Mouse (Mus musculus): ENCODE measurements around the gene P2ry14. TPM values are rescaled to one million over a fixed set of nuclear protein-coding genes. Genes with fewer than 3 reads are reported as not detected.

The P2ry14 gene
- polyA plus RNA-seq (2015; fragmentation: Nextera tagmentation; extraction: Ambion mirVana), result 5.0 and 5.9 TPM in 2 replicates

GRCm38 (mm10) chr3:59153424-59153823 is at the start of gene P2ry14:
TSS of gene P2ry14 (minus strand) at chr3:59153618.
- H3K4me3 ChIP-seq (ENCODE audit: low read length), result no peak within 1 kb of the TSS
- no peaks in the 10 kb centered on the region for H3K36me3 ChIP-seq (ENCODE audit: control insufficient read depth, insufficient read depth, low read length)
- H3K4me1 ChIP-seq (ENCODE audit: control insufficient read depth, insufficient read depth, low read depth, low read length), result no peaks in the 10 kb centered on the region
- no peak within 1 kb of the TSS for H3K4me2 ChIP-seq (ENCODE audit: low read length)
- no peak for ATAC-seq
- no peak within 1 kb of the TSS for H3K27ac ChIP-seq (ENCODE audit: low read depth, low read length)
- H3K27me3 ChIP-seq (replicated peaks; ENCODE audit: control insufficient read depth, insufficient read depth, low read length), result no peaks in the 10 kb centered on the region
- 88% methylated on average over 5 of the region's 5 CpGs for WGBS
- no peaks in the 10 kb centered on the region for H3K9me3 ChIP-seq (ENCODE audit: control insufficient read depth, low read length)
- no peak within 1 kb of the TSS for H3K9ac ChIP-seq (ENCODE audit: low read depth, low read length)

GRCm38 (mm10) chr3:59197329-59197948 is 44.0 kb upstream of the P2ry14 start:
- Histone ChIP-seq H3K4me1 (ENCODE audit: control insufficient read depth, insufficient read depth, low read depth, low read length) (no peaks in the 10 kb centered on the region), H3K9ac (ENCODE audit: low read depth, low read length) (no peak overlapping the region), H3K27me3 (replicated peaks; ENCODE audit: control insufficient read depth, insufficient read depth, low read length) (no peaks in the 10 kb centered on the region), H3K4me3 (ENCODE audit: low read length) (no peak overlapping the region), H3K36me3 (ENCODE audit: control insufficient read depth, insufficient read depth, low read length) (no peaks in the 10 kb centered on the region), H3K9me3 (ENCODE audit: control insufficient read depth, low read length) (no peaks in the 10 kb centered on the region), H3K27ac (ENCODE audit: low read depth, low read length) (no peak overlapping the region), H3K4me2 (ENCODE audit: low read length) (no peak overlapping the region)
- ATAC-seq, result no peak
- WGBS, result 81% methylated on average over 4 of the region's 4 CpGs

- Histone ChIP-seq H3K4me1 (ENCODE audit: control insufficient read depth, insufficient read depth, low read depth, low read length) (no peaks in the 10 kb centered on the region), H3K27me3 (replicated peaks; ENCODE audit: control insufficient read depth, insufficient read depth, low read length) (no peaks in the 10 kb centered on the region), H3K36me3 (ENCODE audit: control insufficient read depth, insufficient read depth, low read length) (no peaks in the 10 kb centered on the region), H3K9me3 (ENCODE audit: control insufficient read depth, low read length) (no peaks in the 10 kb centered on the region), H3K9ac (ENCODE audit: low read depth, low read length) (no peak within 1 kb of the TSS), H3K4me3 (ENCODE audit: low read length) (no peak within 1 kb of the TSS), H3K27ac (ENCODE audit: low read depth, low read length) (no peak within 1 kb of the TSS), H3K4me2 (ENCODE audit: low read length) (no peak within 1 kb of the TSS)
- no peak for ATAC-seq
- WGBS, result 93% methylated on average over 7 of the region's 7 CpGs
These were observed 41.5 kb upstream of the P2ry14 start, which contains the start of gene Gpr87 for GRCm38 (mm10) chr3:59194938-59195337. TSS of gene Gpr87 (minus strand) at chr3:59195104.

GRCm38 (mm10) chr3:59194099-59194498 is 40.7 kb upstream of the P2ry14 start:
- Histone ChIP-seq H3K4me1 (ENCODE audit: control insufficient read depth, insufficient read depth, low read depth, low read length) (no peaks in the 10 kb centered on the region), H3K9ac (ENCODE audit: low read depth, low read length) (no peak overlapping the region), H3K36me3 (ENCODE audit: control insufficient read depth, insufficient read depth, low read length) (no peaks in the 10 kb centered on the region), H3K27ac (ENCODE audit: low read depth, low read length) (no peak overlapping the region), H3K4me2 (ENCODE audit: low read length) (no peak overlapping the region), H3K27me3 (replicated peaks; ENCODE audit: control insufficient read depth, insufficient read depth, low read length) (no peaks in the 10 kb centered on the region), H3K9me3 (ENCODE audit: control insufficient read depth, low read length) (no peaks in the 10 kb centered on the region), H3K4me3 (ENCODE audit: low read length) (no peak overlapping the region)
- 91% methylated on average over 7 of the region's 7 CpGs for WGBS
- no peak for ATAC-seq

- H3K27ac ChIP-seq (ENCODE audit: low read depth, low read length), result no peak overlapping the region
- H3K9ac ChIP-seq (ENCODE audit: low read depth, low read length), result no peak overlapping the region
- no peaks in the 10 kb centered on the region for H3K4me1 ChIP-seq (ENCODE audit: control insufficient read depth, insufficient read depth, low read depth, low read length)
- H3K36me3 ChIP-seq (ENCODE audit: control insufficient read depth, insufficient read depth, low read length), result no peaks in the 10 kb centered on the region
- H3K4me3 ChIP-seq (ENCODE audit: low read length), result no peak overlapping the region
- H3K4me2 ChIP-seq (ENCODE audit: low read length), result no peak overlapping the region
- H3K27me3 ChIP-seq (replicated peaks; ENCODE audit: control insufficient read depth, insufficient read depth, low read length), result no peaks in the 10 kb centered on the region
- WGBS, result 97% methylated on average over 6 of the region's 6 CpGs
- H3K9me3 ChIP-seq (ENCODE audit: control insufficient read depth, low read length), result no peaks in the 10 kb centered on the region
- ATAC-seq, result no peak
These were observed 38.3 kb upstream of the P2ry14 start for GRCm38 (mm10) chr3:59191674-59192073.

GRCm38 (mm10) chr3:59187336-59187735 is 33.9 kb upstream of the P2ry14 start:
- no peak overlapping the region for H3K27ac ChIP-seq (ENCODE audit: low read depth, low read length)
- no peak overlapping the region for H3K9ac ChIP-seq (ENCODE audit: low read depth, low read length)
- no peak overlapping the region for H3K4me2 ChIP-seq (ENCODE audit: low read length)
- no peak for ATAC-seq
- no peaks in the 10 kb centered on the region for H3K36me3 ChIP-seq (ENCODE audit: control insufficient read depth, insufficient read depth, low read length)
- 89% methylated on average over 4 of the region's 4 CpGs for WGBS
- no peaks in the 10 kb centered on the region for H3K27me3 ChIP-seq (replicated peaks; ENCODE audit: control insufficient read depth, insufficient read depth, low read length)
- H3K4me3 ChIP-seq (ENCODE audit: low read length), result no peak overlapping the region
- H3K4me1 ChIP-seq (ENCODE audit: control insufficient read depth, insufficient read depth, low read depth, low read length), result no peaks in the 10 kb centered on the region
- no peaks in the 10 kb centered on the region for H3K9me3 ChIP-seq (ENCODE audit: control insufficient read depth, low read length)

DNA sequence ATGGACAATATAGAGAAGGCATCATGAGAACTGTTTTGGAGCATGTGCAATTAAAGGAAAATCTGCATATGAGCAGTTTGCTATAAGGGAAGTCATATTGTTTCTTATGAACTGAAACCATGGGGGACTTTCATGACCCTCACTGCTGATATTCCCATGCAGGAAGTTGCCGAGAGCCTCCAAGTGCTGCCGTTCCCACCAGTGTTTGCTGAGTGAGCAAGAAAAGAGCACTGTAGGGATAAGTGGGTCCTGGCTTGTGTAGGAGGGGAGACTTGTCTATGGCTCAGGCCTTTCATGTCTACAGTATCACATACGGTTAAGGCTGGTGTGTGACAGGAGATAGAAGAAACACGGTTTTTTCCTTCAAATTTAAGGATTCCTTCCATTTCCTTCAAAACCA is 32.2 kb upstream of the P2ry14 start:
- H3K9ac ChIP-seq (ENCODE audit: low read depth, low read length), result no peak overlapping the region
- no peaks in the 10 kb centered on the region for H3K27me3 ChIP-seq (replicated peaks; ENCODE audit: control insufficient read depth, insufficient read depth, low read length)
- H3K4me2 ChIP-seq (ENCODE audit: low read length), result no peak overlapping the region
- no peaks in the 10 kb centered on the region for H3K36me3 ChIP-seq (ENCODE audit: control insufficient read depth, insufficient read depth, low read length)
- no peak overlapping the region for H3K27ac ChIP-seq (ENCODE audit: low read depth, low read length)
- no peaks in the 10 kb centered on the region for H3K4me1 ChIP-seq (ENCODE audit: control insufficient read depth, insufficient read depth, low read depth, low read length)
- H3K4me3 ChIP-seq (ENCODE audit: low read length), result no peak overlapping the region
- no peaks in the 10 kb centered on the region for H3K9me3 ChIP-seq (ENCODE audit: control insufficient read depth, low read length)
- ATAC-seq, result no peak
- WGBS, result 86% methylated on average over 4 of the region's 4 CpGs

- Histone ChIP-seq H3K27me3 (replicated peaks; ENCODE audit: control insufficient read depth, insufficient read depth, low read length) (no peaks in the 10 kb centered on the region), H3K9me3 (ENCODE audit: control insufficient read depth, low read length) (no peaks in the 10 kb centered on the region), H3K9ac (ENCODE audit: low read depth, low read length) (no peak overlapping the region), H3K4me3 (ENCODE audit: low read length) (no peak overlapping the region), H3K36me3 (ENCODE audit: control insufficient read depth, insufficient read depth, low read length) (no peaks in the 10 kb centered on the region), H3K27ac (ENCODE audit: low read depth, low read length) (no peak overlapping the region), H3K4me2 (ENCODE audit: low read length) (no peak overlapping the region), H3K4me1 (ENCODE audit: control insufficient read depth, insufficient read depth, low read depth, low read length) (no peaks in the 10 kb centered on the region)
- ATAC-seq, result no peak
These were observed 28.7 kb upstream of the P2ry14 start for GRCm38 (mm10) chr3:59182129-59182528.

DNA sequence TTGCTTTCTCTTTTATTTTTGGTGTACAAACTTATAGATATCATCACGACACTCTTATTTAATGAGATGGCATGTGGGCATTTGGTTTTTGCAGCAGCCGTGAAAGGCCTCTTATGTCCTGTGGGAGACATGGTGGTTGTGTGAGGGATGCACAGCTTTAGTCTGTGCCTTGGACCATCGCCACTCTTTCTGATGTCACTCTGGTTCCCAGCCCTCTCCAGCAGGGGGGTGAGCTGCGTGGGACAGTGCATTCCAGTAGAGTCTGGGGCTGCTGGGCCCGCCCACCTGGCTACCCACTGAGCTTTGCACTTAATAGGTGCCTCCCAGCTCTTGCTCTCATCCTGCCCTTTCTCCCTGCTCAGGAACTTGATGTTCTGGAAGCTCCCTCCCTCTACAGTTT is 27.7 kb upstream of the P2ry14 start:
- Histone ChIP-seq H3K9ac (ENCODE audit: low read depth, low read length) (no peak overlapping the region), H3K27me3 (replicated peaks; ENCODE audit: control insufficient read depth, insufficient read depth, low read length) (no peaks in the 10 kb centered on the region), H3K4me3 (ENCODE audit: low read length) (no peak overlapping the region), H3K36me3 (ENCODE audit: control insufficient read depth, insufficient read depth, low read length) (no peaks in the 10 kb centered on the region), H3K4me2 (ENCODE audit: low read length) (no peak overlapping the region), H3K27ac (ENCODE audit: low read depth, low read length) (no peak overlapping the region), H3K9me3 (ENCODE audit: control insufficient read depth, low read length) (no peaks in the 10 kb centered on the region), H3K4me1 (ENCODE audit: control insufficient read depth, insufficient read depth, low read depth, low read length) (no peaks in the 10 kb centered on the region)
- WGBS, result 69% methylated on average over 5 of the region's 5 CpGs
- no peak for ATAC-seq

DNA sequence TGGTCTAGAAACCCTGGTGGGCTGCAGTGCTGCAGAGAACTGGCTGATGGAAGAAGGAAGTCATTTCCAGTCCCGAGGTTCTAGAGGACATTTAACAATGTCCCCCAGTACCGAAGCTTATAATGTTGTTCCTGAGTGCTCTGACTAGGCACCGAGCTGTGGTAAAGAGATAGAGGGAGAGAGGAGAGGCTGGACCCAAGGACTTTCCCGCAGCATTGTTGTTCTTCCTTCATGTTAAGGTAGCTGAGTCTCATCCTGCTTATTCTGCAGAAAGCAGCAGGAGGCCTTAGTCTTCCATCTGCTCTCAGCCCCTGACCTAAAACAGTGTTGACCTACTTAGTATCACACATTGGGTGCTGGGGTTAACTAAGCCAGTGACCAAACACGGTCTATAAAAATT is 23.5 kb upstream of the P2ry14 start:
- no peak overlapping the region for H3K27ac ChIP-seq (ENCODE audit: low read depth, low read length)
- no peak overlapping the region for H3K4me2 ChIP-seq (ENCODE audit: low read length)
- no peak overlapping the region for H3K9ac ChIP-seq (ENCODE audit: low read depth, low read length)
- no peaks in the 10 kb centered on the region for H3K27me3 ChIP-seq (replicated peaks; ENCODE audit: control insufficient read depth, insufficient read depth, low read length)
- no peaks in the 10 kb centered on the region for H3K9me3 ChIP-seq (ENCODE audit: control insufficient read depth, low read length)
- H3K4me3 ChIP-seq (ENCODE audit: low read length), result no peak overlapping the region
- H3K36me3 ChIP-seq (ENCODE audit: control insufficient read depth, insufficient read depth, low read length), result no peaks in the 10 kb centered on the region
- no peak for ATAC-seq
- H3K4me1 ChIP-seq (ENCODE audit: control insufficient read depth, insufficient read depth, low read depth, low read length), result no peaks in the 10 kb centered on the region
- WGBS, result 75% methylated on average over 5 of the region's 5 CpGs
